Mouse (Mus musculus) activated CD4-positive, CD25-positive, alpha-beta regulatory T cell, adult 4 months (primary cell): ENCODE results near the gene Otulin. TPM values are rescaled to one million over a fixed set of nuclear protein-coding genes. Genes with fewer than 3 reads are reported as not detected.

Experiments used
- ATAC-seq: one replicate; pipeline ENCODE4 v1.8.0; 2017
- polyA plus RNA-seq, 2 experiments: library from polyadenylated mRNA; unstranded; fragments of 100-300 nt; shearing (Covaris generic); gene quantifications; one replicate each; pipeline ENCODE4 v1.2.1; 2017

The Otulin gene
- polyA plus RNA-seq, 2 experiments from 2014 or later = 12.7 to 15.2 TPM

DNA sequence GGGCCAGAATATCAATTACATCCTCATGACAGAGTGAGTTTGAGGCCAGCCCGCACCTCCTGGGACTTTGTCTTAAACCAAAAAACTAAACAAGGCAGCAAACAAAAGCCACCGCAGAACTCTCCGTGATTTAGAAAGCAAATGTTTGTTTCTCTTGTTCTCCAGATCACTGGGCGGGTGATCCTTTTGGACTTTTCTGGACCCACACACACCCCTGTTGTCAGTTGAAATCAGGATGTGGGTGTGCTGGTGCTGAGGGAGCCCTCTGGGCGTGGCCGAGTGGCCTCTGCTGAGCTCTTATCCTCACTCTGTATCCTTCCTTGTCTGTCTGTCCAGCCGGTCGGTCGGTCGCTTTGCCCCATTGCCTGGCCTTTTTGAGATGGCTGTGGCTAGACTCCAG, 81.4 kb downstream of the Otulin start:
- no peak for ATAC-seq

DNA sequence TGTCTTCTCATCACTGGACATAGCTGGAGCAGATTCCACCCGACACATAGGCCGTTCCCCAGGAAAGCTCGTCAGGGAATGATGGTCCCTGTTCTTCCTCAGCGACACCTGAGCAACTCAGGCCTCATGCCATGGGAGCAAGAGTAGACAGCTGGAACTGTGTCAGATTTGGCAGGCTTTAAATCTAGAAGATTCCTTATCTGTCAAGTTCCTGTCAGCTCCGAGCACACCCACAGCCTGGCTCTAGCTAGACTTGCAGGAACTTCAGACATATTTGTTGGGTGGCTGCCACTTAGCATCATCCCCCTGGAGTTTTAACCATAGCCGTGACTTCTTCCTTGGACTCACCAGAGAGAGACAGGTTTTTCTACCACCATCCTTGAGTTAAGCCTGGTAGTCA, 82.4 kb downstream of the Otulin start:
- ATAC-seq = no peak

DNA sequence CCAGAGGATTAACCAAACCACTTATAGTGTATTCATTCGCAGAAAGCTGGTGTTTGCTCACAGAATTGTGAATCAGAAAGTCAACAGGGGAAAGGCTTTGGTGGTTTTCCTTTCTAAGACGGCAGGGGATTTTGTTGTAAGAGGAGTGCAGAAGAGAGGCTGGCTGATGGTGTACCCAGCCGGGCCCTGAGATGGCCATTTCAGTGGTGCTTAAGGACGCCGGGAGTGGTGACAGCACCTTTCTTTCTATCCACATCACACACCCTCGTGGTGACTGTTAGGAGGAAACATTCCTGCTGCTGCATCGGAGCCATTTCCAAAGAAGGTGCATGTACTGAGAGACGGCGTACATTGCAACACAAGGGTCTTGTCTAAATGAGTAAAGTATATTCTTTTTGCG, 85.3 kb downstream of the Otulin start:
- no peak for ATAC-seq

GRCm38 (mm10) chr15:27539745-27540144, 90.7 kb downstream of the Otulin start:
- no peak for ATAC-seq

DNA sequence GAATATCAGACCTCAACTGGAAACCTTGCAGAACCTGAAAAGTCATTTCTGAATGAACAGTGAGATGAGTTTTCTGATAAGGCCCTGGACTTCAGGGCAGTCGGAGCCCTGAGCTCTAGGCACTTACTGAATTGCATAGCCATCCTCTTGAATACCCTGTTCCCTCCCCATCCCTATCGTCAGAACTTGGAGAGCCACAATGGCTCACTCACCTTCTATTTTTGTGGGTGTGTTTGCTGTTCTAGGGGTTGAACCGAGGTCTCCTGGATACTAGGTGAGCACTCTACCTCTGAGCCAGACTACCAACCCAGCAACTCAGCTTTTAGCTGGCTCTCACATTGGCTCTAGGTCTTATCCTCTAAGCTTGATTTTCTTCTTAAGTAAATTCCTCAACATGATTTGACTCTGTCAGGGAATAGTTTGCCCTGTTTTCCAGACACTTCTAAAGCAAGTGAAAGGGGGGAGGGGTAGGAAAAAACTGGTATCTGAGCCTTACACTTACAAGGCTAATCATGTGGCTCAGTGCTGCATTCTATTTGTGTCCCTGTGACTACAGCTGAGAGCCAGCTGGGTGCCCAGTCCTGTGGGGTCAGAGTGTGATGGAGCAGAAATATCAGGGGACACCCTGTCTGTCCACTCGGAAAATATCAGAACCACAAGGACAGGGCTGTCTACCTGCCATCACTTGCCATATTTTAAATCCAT, 92.8 kb downstream of the Otulin start:
- no peak for ATAC-seq

GRCm38 (mm10) chr15:27536771-27537170, 93.7 kb downstream of the Otulin start:
- ATAC-seq = no peak

GRCm38 (mm10) chr15:27536186-27536585, 94.3 kb downstream of the Otulin start:
- ATAC-seq = no peak

GRCm38 (mm10) chr15:27535681-27536080, 94.8 kb downstream of the Otulin start:
- no peak for ATAC-seq

GRCm38 (mm10) chr15:27533036-27533435, 97.5 kb downstream of the Otulin start:
- ATAC-seq = no peak

- no peak for ATAC-seq
Observed at GRCm38 (mm10) chr15:27530023-27530422, 100.5 kb downstream of the Otulin start.

DNA sequence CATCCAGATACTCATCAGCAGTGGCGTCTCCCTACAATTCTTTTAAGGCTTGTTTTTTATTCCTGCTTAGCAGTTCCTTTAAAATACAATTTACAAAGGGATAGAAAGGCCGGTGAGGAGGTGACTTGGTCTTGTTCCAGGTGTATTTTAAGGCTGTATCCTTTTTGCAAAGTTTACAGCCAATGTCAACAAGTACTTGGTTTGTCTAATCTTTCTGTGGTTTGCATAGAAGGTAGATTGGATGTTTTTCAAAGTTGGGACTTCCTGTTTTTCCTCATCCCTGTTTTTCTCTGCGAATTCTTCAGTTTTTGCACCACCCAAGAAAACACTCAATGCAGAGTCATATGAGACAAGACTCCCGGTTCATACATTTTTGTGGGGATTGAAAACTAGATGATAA, 101.6 kb downstream of the Otulin start:
- ATAC-seq = no peak

- no peak for ATAC-seq
Observed at GRCm38 (mm10) chr15:27525233-27526005, 105.1 kb downstream of the Otulin start.

DNA sequence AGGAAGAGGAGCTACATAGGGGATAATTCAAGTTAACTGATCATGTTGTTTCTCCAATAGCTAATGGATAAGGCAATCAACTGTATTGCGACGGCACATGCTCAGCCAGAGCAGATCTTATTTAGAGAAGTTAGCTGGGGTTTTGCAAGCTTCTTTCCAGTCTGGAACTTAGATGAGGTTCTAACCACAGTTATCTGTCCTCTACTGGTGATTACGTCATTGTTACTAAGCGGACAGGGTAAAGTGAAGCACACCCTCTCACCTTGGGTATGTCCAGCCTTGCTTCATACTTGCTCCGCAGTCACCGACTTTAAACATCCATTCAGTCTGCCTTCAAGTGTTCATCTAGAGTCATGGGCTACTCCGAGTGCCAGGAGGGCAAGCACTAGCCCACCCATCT, 110.6 kb downstream of the Otulin start:
- ATAC-seq = no peak

GRCm38 (mm10) chr15:27518026-27518425, 112.5 kb downstream of the Otulin start:
- peak; percentile 54 for ATAC-seq

DNA sequence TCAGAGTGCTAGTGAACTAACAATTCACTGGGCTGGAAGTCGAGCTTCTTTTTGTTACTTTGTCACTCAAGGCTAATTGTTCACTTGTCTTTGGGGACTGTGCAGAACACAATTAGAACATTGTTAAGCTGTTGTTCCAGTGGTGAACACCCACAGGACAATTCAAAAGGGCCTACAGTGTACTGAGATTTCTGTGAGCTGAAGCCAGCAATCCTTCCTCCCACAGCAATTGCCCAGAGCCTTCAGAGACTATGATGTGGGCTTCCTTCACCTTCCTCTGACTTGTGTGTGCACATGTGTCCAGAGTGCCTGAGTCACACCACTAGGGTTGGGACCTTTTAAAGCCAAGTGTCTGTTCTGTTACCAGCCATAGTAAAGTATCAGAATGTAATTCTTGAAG, 113.6 kb downstream of the Otulin start:
- ATAC-seq = no peak

DNA sequence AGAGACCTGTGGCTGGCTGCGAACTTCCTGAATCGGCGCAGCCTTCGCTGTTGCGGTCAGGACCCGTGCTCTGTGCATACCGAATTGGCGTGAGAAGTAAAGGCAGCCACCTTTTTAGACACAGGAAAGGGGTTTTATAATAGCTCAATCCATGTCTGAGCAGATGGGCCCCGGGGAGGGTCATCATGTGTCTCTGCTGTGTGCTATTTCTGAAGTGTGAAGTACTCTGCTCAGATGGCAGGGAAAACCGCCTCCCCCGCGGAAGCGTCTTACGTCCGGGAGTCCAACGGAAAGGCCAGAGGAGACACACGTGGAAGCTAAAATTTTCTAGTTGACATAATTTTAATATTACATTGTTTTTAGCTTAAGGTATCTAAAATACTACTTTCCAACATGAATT, 121.5 kb downstream of the Otulin start:
- no peak for ATAC-seq

GRCm38 (mm10) chr15:27508169-27508568, 122.3 kb downstream of the Otulin start:
- no peak for ATAC-seq

DNA sequence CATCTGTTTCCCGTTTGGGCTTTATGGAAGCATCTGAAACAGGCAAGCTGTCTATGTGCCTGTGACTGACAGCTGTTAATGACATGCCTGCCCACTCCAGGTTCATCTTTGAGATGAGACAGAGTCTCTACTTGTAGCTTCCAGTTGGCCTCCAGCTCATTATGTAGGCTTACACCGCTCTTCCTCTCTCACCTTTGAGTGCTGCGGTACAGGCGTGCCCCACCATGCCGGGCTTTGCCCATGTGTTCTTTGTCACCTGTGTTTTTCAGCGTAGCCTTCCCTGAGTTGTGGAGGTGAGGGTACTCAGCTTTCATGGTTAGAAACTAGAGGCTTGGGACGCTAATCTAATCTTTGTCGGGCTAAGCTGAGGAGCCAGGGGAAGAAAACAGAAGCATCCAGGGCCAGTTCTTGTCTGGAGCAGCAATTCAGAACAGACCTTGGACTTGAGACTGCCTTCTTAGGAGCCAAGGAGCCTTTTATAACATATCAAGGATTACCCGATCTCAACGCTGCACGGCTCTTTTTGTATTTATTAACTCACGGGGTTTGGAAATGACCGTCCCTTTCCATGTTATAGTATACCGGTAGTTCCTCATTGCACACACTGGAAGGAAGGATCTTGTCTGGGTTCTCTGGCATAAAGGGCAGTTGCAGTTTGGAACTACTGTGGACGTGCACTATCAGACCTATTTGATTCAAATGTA, 123.4 kb downstream of the Otulin start:
- no peak for ATAC-seq

- no peak for ATAC-seq
Observed at GRCm38 (mm10) chr15:27506127-27506886, 124.2 kb downstream of the Otulin start.

DNA sequence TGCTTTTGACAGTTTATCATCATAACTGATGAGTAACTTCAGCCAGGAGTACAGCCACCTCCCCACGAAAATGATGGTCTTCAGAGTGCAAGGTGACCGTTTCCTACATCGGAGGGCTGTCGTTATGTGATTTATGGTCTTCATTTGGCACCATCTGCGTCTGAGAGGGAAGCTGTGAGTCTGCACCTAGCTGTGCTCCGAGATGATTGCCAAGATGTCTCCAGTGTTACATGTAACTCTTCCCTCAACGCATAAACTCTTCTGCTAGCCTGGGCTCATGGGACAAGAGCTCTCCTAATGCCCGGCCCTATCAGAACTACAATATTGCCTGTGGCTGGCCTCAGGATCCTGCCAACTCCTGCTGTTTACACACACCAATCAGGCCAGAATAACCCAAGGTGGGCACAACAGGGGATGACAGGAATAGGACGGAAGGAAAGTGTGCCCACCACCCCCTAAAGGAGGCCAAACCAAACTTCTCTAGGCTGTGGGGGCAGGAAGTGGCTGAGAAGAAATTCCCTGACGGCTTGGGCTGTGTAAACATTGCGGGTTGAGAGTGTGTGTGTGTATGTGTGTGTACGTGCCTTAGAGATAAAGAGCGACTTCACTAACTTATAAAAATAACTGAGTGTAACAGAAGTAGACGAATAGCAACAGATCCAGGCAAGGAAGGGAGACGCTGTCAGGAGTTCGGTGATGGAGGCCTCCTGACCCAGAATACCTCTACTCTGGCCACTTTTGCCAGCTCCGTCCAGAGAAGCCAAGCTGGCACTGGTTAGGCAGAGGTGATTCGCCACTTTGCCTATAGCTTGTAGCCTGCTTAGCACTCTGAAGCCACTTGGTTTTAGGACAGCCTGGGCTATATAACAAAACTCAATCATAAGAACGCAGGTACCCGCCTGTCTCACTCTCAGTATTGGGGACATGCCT, 126.4 kb downstream of the Otulin start:
- ATAC-seq = no peak

GRCm38 (mm10) chr15:27503221-27503620, 127.3 kb downstream of the Otulin start:
- ATAC-seq = no peak

GRCm38 (mm10) chr15:27502338-27502737, 128.2 kb downstream of the Otulin start:
- no peak for ATAC-seq
